Mouse (Mus musculus): Measurements from ENCODE around the gene Gm12248.

DNA sequence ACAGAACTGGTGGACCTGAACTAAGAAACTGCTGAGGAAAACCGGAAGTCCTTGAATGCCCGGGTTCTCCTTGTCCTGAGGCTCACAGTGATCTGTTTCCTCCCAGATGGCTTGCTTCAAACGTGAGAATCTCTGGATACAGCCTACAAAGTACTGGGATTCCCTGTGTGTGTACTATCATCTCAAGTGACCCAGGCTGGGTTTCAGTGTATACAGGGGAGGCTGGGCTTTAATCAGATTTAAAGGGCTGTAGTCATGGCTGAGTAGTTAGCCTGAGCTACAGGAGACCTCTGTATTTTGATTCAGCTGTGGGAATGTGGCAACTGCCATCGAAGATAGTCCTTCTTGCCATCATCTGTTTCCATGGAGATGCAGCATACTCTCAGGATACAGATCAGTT is 15.7 kb downstream of the Gm12248 start:
- TF ChIP-seq CTCF (IDR thresholded peaks at IDR 0.05; ENCODE audit: low read depth, low read length) (no peak), POLR2A (IDR thresholded peaks at IDR 0.05; ENCODE audit: borderline replicate concordance, low read depth, low read length) (no peak)
